Mouse (Mus musculus) megakaryocyte, embryonic 14.5 days (primary cell): Measurements from ENCODE around the gene Senp3. TPM values are rescaled to one million over a fixed set of nuclear protein-coding genes. Genes with fewer than 3 reads are reported as not detected.
"Not testable (repeated sequence)": the region's sequence is repeated elsewhere in the genome, so short reads cannot be mapped to it uniquely, and the experiment has no call there.

ENCODE experiments used
- H3K27me3 ChIP-seq: replicated peaks from 2 replicates; pipeline ENCODE3; 2012; ENCODE audit warnings: inconsistent platforms
- H3K36me3 ChIP-seq: replicated peaks from 2 replicates; pipeline ENCODE3; 2012; ENCODE audit warnings: low read length, inconsistent platforms, mixed read lengths
- H3K4me1 ChIP-seq: 2 replicates; pipeline ENCODE4 v1.6.1; 2012; ENCODE audit warnings: inconsistent platforms
- H3K4me3 ChIP-seq: replicated peaks from 2 replicates; pipeline ENCODE3; 2012; ENCODE audit warnings: moderate library complexity, mild to moderate bottlenecking, inconsistent platforms
- H3K9me3 ChIP-seq: 2 replicates; pipeline ENCODE4 v1.6.1; 2012; ENCODE audit warnings: inconsistent platforms
- FLI1 ChIP-seq: IDR thresholded peaks from 2 replicates; pipeline ENCODE4 v1.6.1; 2012; ENCODE audit warnings: low read length, inconsistent platforms, mixed read lengths
- GATA1 ChIP-seq: IDR thresholded peaks from 3 replicates; pipeline ENCODE4 v1.6.1; 2012; ENCODE audit warnings: mixed read lengths, low read length, inconsistent platforms, borderline replicate concordance
- polyA plus RNA-seq: library from polyadenylated mRNA; stranded (reverse); fragments of >175 nt; gene quantifications from 2 replicates; pipeline ENCODE4 v1.2.3, GENCODE M21; 2012; ENCODE audit warnings: low replicate concordance; ENCODE audit not compliant: insufficient read depth

Senp3 gene
- polyA plus RNA-seq, 1 experiment = 54.1 TPM

GRCm38 (mm10) chr11:69706775-69707479, 25.0 kb upstream of the Senp3 start:
- Histone ChIP-seq H3K4me1 (peaks cover 57% of the 10 kb centered on the region), H3K36me3 (no peaks in the 10 kb centered on the region), H3K9me3 (no peaks in the 10 kb centered on the region), H3K4me3 (no peak overlapping the region), H3K27me3 (peaks cover 4% of the 10 kb centered on the region)
- TF ChIP-seq FLI1 = no peak
- TF ChIP-seq GATA1 = no peak

- H3K4me1 ChIP-seq = peaks cover 48% of the 10 kb centered on the region
- no peak overlapping the region for H3K4me3 ChIP-seq
- H3K27me3 ChIP-seq = peaks cover 4% of the 10 kb centered on the region
- no peaks in the 10 kb centered on the region for H3K9me3 ChIP-seq
- TF ChIP-seq FLI1 (no peak), GATA1 (no peak)
- H3K36me3 ChIP-seq = no peaks in the 10 kb centered on the region
These were observed 22.7 kb upstream of the Senp3 start for GRCm38 (mm10) chr11:69704613-69705010.

GRCm38 (mm10) chr11:69703814-69704612, 22.1 kb upstream of the Senp3 start:
- Histone ChIP-seq H3K9me3 (no peaks in the 10 kb centered on the region), H3K4me1 (peaks cover 44% of the 10 kb centered on the region), H3K4me3 (no peak overlapping the region), H3K36me3 (no peaks in the 10 kb centered on the region), H3K27me3 (peaks cover 4% of the 10 kb centered on the region)
- TF ChIP-seq GATA1 (no peak), FLI1 (no peak)

GRCm38 (mm10) chr11:69703381-69703780, 21.5 kb upstream of the Senp3 start:
- peaks cover 39% of the 10 kb centered on the region for H3K4me1 ChIP-seq
- H3K36me3 ChIP-seq, H3K27me3 ChIP-seq, H3K4me3 ChIP-seq, H3K9me3 ChIP-seq: not testable (repeated sequence)

- not testable (repeated sequence) for H3K9me3 ChIP-seq, H3K27me3 ChIP-seq, H3K4me3 ChIP-seq, H3K36me3 ChIP-seq
- peaks cover 39% of the 10 kb centered on the region for H3K4me1 ChIP-seq
These were observed 21.0 kb upstream of the Senp3 start for GRCm38 (mm10) chr11:69702886-69703285.

GRCm38 (mm10) chr11:69699595-69699994, 17.7 kb upstream of the Senp3 start:
- no peaks in the 10 kb centered on the region for H3K36me3 ChIP-seq
- TF ChIP-seq GATA1 (no peak), FLI1 (no peak)
- H3K4me1 ChIP-seq = peaks cover 41% of the 10 kb centered on the region
- H3K4me3 ChIP-seq = no peak overlapping the region
- peaks cover 6% of the 10 kb centered on the region for H3K27me3 ChIP-seq
- H3K9me3 ChIP-seq = peaks cover 5% of the 10 kb centered on the region

GRCm38 (mm10) chr11:69698574-69698973, 16.7 kb upstream of the Senp3 start:
- H3K36me3 ChIP-seq = no peaks in the 10 kb centered on the region
- H3K4me1 ChIP-seq = peaks cover 32% of the 10 kb centered on the region
- no peak overlapping the region for H3K4me3 ChIP-seq
- TF ChIP-seq GATA1 (no peak), FLI1 (no peak)
- H3K9me3 ChIP-seq = peaks cover 5% of the 10 kb centered on the region
- peaks cover 6% of the 10 kb centered on the region for H3K27me3 ChIP-seq

- H3K27me3 ChIP-seq = peaks cover 6% of the 10 kb centered on the region
- no peaks in the 10 kb centered on the region for H3K36me3 ChIP-seq
- H3K4me3 ChIP-seq = no peak overlapping the region
- peaks cover 42% of the 10 kb centered on the region for H3K4me1 ChIP-seq
- H3K9me3 ChIP-seq = peaks cover 5% of the 10 kb centered on the region
- no peak for TF ChIP-seq FLI1
These were observed 15.5 kb upstream of the Senp3 start for GRCm38 (mm10) chr11:69697396-69697795.

- Histone ChIP-seq H3K4me3 (peak within 1 kb of the TSS; percentile 87), H3K36me3 (no peaks in the 10 kb centered on the region)
- no peak for TF ChIP-seq FLI1
- TF ChIP-seq GATA1 = no peak
These were observed 13.7 kb upstream of the Senp3 start, which contains the start of the genes Tnfsf12 and Tnfsfm13 for GRCm38 (mm10) chr11:69695361-69696181. Gene Tnfsf12, minus strand, starts transcription at chr11:69695849. Gene Tnfsfm13, minus strand, starts transcription at chr11:69696098.

GRCm38 (mm10) chr11:69695046-69695360, 13.1 kb upstream of the Senp3 start:
- no peak for TF ChIP-seq GATA1
- no peak for TF ChIP-seq FLI1
- H3K4me3 ChIP-seq = peak overlapping the region; percentile 87
- H3K9me3 ChIP-seq = peaks cover 5% of the 10 kb centered on the region
- H3K4me1 ChIP-seq = peaks cover 55% of the 10 kb centered on the region
- H3K36me3 ChIP-seq = no peaks in the 10 kb centered on the region
- H3K27me3 ChIP-seq = peaks cover 6% of the 10 kb centered on the region

More at GRCm38 (mm10) chr11:69695361-69696181, 13.7 kb upstream of the Senp3 start, which contains the start of the genes Tnfsf12 and Tnfsfm13:
- Histone ChIP-seq H3K4me1 (peaks cover 53% of the 10 kb centered on the region), H3K9me3 (peaks cover 5% of the 10 kb centered on the region), H3K27me3 (peaks cover 6% of the 10 kb centered on the region)
